Mouse (Mus musculus) adrenal gland, postnatal 14 days (tissue): ENCODE measurements around the gene Gm43064. TPM values are rescaled to one million over a fixed set of nuclear protein-coding genes. Genes with fewer than 3 reads are reported as not detected.
"Not testable (repeated sequence)": the region's sequence is repeated elsewhere in the genome, so short reads cannot be mapped to it uniquely, and the experiment has no call there.

Source experiments
- DNase-seq: peaks from one replicate; pipeline ENCODE4 v3.0.0; 2021; ENCODE audit warnings: mixed read lengths
- total RNA-seq: library from RNA; stranded (reverse); gene quantifications from 2 replicates; pipeline ENCODE4 v1.2.3, GENCODE M21; 2021

Gene Gm43064
- total RNA-seq, 1 experiment from 2014 or later, result not detected

- DNase-seq, result peak; percentile 81
Observed at GRCm38 (mm10) chr3:103801631-103802531, 7.5 kb upstream of the Gm43064 start.

DNA sequence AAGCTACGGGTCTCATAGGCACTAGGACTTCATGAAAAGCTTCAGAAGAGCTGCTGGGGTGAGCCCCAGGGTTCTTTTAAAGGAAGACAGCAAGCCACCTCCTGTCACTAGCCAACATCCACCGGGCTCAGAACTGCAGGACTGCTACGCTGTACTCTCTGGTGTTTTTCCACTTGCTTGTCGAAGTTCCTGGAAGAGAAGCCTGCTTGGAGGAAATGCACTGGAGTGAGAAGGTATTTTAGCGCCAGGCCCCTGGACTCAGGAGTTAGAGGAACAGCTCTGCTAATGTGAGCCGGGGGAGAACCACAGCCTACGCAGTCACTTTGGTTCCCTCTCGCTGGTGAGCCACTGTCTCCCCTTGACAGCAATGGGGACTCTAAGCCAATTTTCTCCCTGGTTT, 6.5 kb upstream of the Gm43064 start:
- peak; percentile 17 for DNase-seq

DNA sequence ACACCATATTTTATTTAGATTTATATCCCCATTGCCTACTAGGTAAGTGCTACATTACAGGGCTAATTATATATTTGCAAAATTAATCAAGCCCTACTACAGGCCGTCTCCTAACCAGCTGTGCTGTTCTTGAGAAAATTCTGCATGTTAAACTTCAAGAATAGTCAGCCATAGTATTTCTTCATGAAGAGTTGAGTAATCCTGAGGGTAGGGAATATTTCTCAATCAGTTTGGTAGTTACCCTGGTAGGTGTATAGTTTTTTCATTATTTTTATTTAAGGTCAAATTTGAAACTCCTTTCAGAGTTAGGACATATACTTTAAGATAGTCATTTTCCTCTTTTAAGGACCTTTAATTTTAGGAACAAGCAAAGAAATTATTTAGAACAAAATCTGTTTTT, 3.7 kb upstream of the Gm43064 start:
- no peak for DNase-seq

DNA sequence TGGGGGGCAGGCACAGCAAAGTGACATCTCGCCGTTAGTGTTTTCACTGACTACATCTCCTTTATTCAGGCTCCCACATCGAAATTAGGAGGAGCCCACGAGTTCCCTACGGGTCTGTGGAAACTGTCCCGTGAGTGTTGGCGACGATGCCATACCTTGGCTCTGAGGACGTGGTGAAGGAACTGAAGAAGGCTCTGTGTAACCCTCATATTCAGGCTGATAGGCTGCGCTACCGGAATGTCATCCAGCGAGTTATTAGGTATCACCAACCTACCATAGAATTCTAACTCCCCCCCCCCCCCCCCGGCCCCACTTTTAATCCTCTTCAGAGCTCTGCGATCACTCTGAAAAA, 402 bp downstream of the Gm43064 start:
- no peak for DNase-seq

DNA sequence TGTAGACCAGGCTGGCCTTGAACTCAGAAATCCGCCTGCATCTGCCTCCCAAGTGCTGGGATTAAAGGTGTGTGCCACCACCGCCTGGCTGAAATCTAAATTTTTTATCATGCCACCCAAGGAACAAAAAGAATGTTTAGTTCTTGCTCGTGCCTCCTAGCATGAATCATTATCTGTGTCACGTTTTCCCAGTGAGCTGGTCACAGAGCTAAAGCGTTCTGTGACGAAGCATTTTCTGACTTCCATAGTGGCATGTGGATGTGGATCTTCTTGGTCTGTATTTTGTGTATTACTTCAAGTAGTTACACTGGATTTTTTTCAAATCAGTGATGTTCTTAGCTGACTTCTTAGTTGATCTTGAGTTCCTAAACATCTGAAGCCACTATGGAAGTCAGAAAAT, 1.6 kb downstream of the Gm43064 start:
- no peak for DNase-seq

DNA sequence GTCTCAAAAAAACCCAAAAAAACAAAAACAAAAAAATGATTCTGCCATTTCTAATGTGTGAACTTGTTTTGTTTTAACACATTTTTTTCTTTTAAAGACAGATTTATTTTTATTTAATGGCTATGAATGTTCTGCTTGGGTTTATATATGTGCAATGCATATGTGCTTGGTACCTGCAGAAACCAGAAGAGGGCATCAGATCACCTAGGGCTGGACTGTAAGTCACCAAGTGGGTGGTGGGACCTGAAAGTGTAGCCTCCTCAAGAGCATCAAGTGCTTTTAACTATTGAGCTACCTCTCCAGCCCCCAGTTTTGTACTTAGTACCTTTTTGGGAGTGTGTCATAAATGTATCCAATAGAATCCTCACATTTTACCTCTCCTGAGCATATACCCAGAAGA, 18.2 kb downstream of the Gm43064 start:
- no peak for DNase-seq

DNA sequence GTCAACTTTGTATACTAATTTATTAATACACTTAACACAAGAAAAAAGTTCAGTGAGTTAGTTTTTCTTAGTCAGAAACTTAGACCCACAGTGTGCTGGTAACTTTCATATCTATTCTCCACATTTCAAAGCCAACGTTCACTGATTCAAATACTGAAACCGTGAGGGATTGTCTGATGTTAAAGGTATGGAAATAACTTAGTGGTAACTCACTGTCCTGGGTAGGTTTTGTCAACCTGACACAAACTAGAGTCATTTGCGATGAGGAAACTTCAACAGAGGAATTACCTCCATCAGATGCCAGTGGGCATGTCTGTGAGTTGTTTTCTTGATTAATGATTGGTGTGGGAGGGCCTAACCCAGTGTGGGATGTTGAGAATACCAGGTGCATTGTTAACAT, 19.7 kb downstream of the Gm43064 start:
- DNase-seq, result no peak

DNA sequence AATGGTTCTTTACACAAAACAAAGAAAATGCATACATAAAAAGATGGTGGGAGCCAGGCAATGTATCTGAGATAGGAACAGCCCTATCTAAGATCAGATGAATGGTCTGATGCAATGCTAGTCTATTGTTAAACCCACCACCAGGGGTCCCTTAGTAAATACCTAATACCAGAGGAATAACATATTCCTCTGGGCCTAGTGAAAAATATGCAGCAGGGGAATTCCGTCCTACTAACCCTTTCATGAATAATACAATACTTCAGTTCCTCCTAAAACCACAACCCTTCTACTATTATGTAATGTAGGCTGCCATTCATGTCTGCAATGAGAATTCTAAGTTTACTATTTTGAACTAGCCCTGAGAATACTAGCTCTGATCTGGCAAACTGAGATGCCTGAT, 21.3 kb downstream of the Gm43064 start:
- not testable (repeated sequence) for DNase-seq

DNA sequence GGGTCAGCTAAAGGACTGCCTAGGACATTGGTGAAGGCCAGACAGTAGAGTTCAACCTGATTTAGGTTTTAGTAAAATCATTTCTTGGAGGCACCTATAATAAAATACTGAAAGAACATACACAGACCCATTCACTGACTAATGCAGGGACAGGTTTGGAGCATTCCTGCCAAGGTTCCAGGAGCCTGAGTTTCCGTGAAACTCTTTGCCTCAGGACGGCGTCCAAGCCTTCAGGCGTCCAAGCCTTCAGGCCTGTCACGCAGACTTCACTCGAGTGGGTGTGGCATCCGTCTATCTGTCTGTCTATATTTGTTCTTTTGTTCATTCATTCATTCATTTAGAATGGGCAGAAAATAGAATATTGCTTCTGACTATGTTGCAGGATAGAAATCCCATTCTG, 21.8 kb downstream of the Gm43064 start:
- no peak for DNase-seq

DNA sequence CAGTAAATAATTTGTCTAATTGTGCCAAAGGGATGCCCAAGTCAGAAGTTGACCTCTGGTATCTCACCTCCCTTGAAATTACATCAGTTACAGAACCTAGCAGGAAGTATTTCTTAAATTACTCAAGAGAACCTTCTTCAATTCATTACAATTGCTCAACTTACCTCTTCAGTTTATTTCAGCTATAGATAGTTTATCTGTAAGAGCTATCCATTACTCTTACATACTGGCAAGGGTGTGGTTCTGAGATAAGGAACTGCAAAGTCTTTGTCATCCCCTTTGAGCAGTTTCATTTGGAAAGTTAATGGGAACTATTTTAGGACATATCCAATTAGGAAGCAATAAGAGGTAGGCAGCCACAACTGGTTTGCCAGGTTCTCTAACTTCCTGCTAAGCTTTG, 23.1 kb downstream of the Gm43064 start, which contains the start of gene Bcl2l15:
Gene Bcl2l15 (plus strand): TSS at position 176 of the 400 bp plus-strand sequence.
- DNase-seq, result no peak

DNA sequence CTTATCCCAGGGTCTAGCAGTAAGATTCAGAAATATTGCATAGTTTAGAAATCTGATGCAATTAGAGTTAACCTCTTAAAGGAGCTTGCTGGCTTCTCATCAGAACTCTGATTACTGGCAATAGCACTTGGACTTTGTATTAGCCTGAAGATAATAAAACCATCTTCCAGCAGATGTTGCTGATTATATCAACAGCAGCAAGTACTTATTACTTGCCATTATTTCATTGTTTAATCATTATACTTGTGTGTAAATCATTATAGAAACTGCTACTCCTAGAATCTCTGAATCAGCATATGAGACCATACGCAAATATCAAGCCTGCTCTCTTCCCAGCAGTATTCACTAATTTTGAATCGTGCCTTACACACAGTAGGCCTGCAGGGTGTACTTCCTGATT, 24.6 kb downstream of the Gm43064 start:
- no peak for DNase-seq

GRCm38 (mm10) chr3:103835272-103835950, 26.0 kb downstream of the Gm43064 start:
- DNase-seq, result no peak

GRCm38 (mm10) chr3:103835951-103836310, 26.6 kb downstream of the Gm43064 start:
- DNase-seq, result no peak

DNA sequence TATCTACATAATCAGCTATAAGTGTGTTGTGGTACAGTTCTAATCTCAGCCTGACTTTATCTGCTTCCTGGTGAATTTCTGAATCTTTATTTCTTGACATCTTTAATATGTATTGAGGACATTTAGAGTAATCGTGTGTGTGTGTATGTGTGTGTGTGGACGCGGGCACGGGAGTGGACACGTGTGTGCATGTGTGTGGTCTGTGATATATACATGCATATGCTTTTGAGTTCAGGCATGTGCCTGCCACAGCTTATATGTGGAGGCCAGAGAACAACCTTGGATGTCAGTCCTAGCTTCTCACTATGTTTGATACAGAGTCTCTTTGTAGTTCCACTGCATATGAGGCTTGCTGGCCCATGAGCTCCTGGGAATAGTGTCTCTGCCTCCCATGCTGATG, 27.1 kb downstream of the Gm43064 start:
- DNase-seq, result no peak

DNA sequence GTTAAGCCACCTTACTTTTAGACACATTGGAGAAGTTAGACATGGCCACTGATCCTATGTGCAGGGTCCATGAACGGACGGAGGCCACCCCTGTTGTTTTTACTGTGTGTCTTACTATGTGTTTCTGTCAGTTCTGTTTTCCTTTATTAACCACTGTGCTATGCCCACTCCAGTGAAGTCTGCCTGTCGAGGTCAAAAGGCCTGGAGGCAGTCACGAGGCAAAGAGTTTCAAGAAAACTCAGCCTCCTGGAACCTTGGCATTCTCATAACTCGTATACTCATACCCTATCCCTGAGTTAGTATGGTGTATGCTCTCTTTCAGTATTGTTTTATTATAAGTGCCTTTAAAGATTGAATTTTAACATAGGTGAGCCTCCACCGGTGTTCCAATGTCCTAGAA, 30.3 kb downstream of the Gm43064 start:
- no peak for DNase-seq

- not testable (repeated sequence) for DNase-seq
Observed at GRCm38 (mm10) chr3:103840195-103840594, 30.8 kb downstream of the Gm43064 start.

- DNase-seq, result not testable (repeated sequence)
Observed at GRCm38 (mm10) chr3:103840946-103841345, 31.6 kb downstream of the Gm43064 start.

GRCm38 (mm10) chr3:103850644-103851363, 41.4 kb downstream of the Gm43064 start:
- no peak for DNase-seq

DNA sequence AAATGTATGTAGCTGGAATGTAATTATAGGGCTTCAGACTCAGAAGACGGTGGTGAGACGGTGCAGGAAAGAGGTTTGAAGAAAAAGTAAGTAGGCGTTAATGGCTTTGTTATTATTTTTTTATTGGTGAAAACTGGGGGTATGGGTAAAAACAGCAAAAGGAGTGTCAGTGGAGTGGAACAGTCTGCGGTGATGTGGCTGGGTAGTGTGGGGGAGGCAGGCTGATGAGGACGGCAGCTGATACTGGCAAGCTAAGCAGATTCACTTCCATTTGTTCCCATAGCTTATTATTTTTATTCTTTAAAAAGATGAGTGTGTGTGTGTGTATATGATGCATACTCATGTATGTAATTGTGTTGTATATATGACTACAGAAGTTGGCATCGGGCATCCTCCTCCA, 42.1 kb downstream of the Gm43064 start:
- no peak for DNase-seq

DNA sequence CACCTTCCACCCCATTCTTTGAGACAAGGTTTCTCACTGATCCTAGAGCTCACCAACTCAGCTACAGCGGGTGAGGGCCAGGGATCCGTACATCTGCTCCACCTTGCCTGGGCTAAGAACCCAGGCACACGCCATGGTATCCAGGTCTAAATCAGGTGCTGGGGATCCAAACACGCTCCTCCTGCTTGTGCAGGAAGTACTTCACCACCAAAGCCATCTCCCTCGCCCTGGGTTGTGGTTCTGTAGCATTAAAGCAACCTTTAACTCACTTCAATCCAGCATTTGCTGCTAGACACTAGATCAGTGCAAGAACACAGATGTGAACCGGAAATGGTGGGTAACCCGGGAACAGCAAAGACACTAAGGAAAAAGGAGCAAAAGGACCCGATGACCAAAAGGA, 42.5 kb downstream of the Gm43064 start:
- no peak for DNase-seq

DNA sequence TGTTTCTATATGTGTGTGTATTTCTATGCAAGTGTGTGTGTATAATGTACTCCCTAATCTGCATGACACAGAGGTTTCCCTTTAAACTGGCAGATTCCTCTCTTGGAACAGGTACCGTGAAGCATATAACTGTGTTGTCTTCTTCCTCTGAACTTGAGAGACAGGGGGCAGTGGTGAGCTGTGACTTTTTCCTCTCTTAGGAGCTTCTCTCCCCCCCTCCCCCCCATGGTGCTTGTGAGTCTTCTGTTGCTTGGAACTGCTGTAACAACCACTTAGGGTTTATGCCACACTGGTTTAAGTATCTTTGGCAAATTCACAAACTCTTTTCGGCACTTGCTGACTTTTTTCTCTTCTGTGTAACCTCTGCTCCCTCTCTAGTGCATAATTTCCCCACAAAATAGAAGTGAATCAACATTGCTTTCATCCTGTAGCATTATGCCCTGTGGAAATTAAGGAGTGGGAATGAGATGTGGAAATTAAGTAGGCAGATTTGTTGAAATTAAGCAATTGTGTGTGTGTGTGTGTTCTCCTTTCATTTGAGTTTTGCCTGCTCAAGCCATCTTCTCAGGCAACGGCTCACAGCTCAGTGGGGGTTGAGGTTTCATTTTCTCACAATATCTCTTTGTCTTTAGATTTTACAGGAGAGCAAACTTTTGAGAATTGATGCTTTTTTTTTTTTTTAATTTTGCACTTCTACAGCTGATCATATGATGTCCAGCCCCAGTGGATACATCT, 43.4 kb downstream of the Gm43064 start:
- DNase-seq, result peak; percentile 70

DNA sequence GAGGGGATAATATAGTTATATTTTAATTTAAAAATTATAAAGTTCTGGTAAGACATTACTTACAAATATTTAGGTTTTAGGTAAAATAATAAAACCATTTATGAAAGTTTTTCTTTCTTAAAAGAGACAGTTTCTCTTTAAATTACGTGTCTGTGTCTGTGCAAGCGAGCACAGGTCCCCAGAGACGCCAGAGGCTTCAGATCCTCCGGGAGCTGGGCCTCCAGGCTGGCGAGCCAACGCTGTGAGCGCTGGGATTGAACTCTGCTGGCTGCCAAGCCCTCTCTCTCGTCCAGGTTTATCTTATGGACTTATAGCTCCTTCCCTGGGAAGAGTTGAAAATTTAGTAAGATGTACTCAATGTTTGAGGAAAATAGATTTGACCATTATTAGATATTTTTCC, 44.4 kb downstream of the Gm43064 start:
- DNase-seq, result peak; percentile 57
